Mouse (Mus musculus): ENCODE data around the gene Pde4d. TPM values are rescaled to one million over a fixed set of nuclear protein-coding genes. Genes with fewer than 3 reads are reported as not detected.

Pde4d gene
- polyA plus RNA-seq, 1 experiment from 2014 or later, result 12.4 TPM

- Histone ChIP-seq H3K36me3 (no peaks in the 10 kb centered on the region), H3K9ac (no peak overlapping the region), H3K27ac (no peak overlapping the region), H3K9me3 (no peaks in the 10 kb centered on the region), H3K4me3 (no peak overlapping the region), H3K27me3 (replicated peaks) (no peaks in the 10 kb centered on the region), H3K4me2 (replicated peaks) (0 out of 2 replicates have a peak overlapping the region, but pooled peaks have one; percentile 25), H3K4me1 (no peaks in the 10 kb centered on the region)
- 78% methylated on average over 2 of the region's 2 CpGs for WGBS
- peak; percentile 28; the same call in 1 of the 2 replicates for ATAC-seq (ENCODE audit: low FRiP score, low read depth)
Observed at GRCm38 (mm10) chr13:109052805-109053204, 603.1 kb downstream of the Pde4d start.

- peak; percentile 72 for ATAC-seq (ENCODE audit: low FRiP score, low read depth)
- Histone ChIP-seq H3K27me3 (replicated peaks) (no peaks in the 10 kb centered on the region), H3K4me1 (no peaks in the 10 kb centered on the region), H3K4me3 (no peak overlapping the region), H3K9ac (no peak overlapping the region), H3K4me2 (replicated peaks) (peak overlapping the region; percentile 25; the same call in 1 of the 2 replicates), H3K36me3 (no peaks in the 10 kb centered on the region), H3K27ac (no peak overlapping the region), H3K9me3 (no peaks in the 10 kb centered on the region)
- 62% methylated on average over 10 of the region's 10 CpGs for WGBS
Observed at GRCm38 (mm10) chr13:109053242-109054018, 603.7 kb downstream of the Pde4d start.

DNA sequence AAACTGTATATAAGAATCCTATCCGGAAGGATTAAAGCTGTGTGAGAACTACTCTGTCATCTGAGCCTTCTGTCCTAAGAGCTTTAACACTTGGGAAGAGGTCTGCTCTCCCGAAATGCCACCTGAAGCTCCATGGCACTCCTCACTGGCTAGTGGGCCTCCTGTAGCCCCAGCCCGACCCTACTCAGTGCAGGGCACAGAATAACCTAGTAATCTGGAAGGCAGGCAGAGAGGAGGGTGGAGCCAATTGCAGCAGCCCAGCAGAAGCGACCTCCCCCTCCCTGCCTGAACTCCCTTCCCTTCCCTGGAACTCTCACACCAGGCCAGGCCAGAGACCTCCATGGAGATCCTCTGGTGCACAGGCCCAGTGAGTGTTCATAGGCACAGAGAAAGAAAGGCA is 608.3 kb downstream of the Pde4d start:
- no peak for ATAC-seq (ENCODE audit: low FRiP score, low read depth)
- 27% methylated on average over 4 of the region's 4 CpGs for WGBS
- H3K27me3 ChIP-seq (replicated peaks), result no peaks in the 10 kb centered on the region
- no peaks in the 10 kb centered on the region for H3K9me3 ChIP-seq
- no peak overlapping the region for H3K4me2 ChIP-seq (replicated peaks)
- no peaks in the 10 kb centered on the region for H3K36me3 ChIP-seq
- no peak overlapping the region for H3K9ac ChIP-seq
- no peak overlapping the region for H3K4me3 ChIP-seq
- H3K27ac ChIP-seq, result no peak overlapping the region
- H3K4me1 ChIP-seq, result no peaks in the 10 kb centered on the region

GRCm38 (mm10) chr13:109066581-109067159 is 616.9 kb downstream of the Pde4d start:
- no peak for ATAC-seq (ENCODE audit: low FRiP score, low read depth)
- Histone ChIP-seq H3K9me3 (no peaks in the 10 kb centered on the region), H3K4me3 (no peak overlapping the region), H3K36me3 (no peaks in the 10 kb centered on the region), H3K4me2 (replicated peaks) (no peak overlapping the region), H3K27ac (no peak overlapping the region), H3K4me1 (no peaks in the 10 kb centered on the region), H3K27me3 (replicated peaks) (no peaks in the 10 kb centered on the region), H3K9ac (no peak overlapping the region)
- 66% methylated on average over 4 of the region's 4 CpGs for WGBS

- ATAC-seq (ENCODE audit: low FRiP score, low read depth), result no peak
- Histone ChIP-seq H3K27me3 (replicated peaks) (no peaks in the 10 kb centered on the region), H3K4me2 (replicated peaks) (no peak overlapping the region), H3K9me3 (no peaks in the 10 kb centered on the region), H3K4me3 (no peak overlapping the region), H3K4me1 (no peaks in the 10 kb centered on the region), H3K9ac (no peak overlapping the region), H3K27ac (no peak overlapping the region), H3K36me3 (no peaks in the 10 kb centered on the region)
- WGBS, result 52% methylated on average over 8 of the region's 8 CpGs
Observed at GRCm38 (mm10) chr13:109068258-109069219, 618.8 kb downstream of the Pde4d start.

GRCm38 (mm10) chr13:109073371-109073770 is 623.6 kb downstream of the Pde4d start:
- no peak overlapping the region for H3K4me2 ChIP-seq (replicated peaks)

DNA sequence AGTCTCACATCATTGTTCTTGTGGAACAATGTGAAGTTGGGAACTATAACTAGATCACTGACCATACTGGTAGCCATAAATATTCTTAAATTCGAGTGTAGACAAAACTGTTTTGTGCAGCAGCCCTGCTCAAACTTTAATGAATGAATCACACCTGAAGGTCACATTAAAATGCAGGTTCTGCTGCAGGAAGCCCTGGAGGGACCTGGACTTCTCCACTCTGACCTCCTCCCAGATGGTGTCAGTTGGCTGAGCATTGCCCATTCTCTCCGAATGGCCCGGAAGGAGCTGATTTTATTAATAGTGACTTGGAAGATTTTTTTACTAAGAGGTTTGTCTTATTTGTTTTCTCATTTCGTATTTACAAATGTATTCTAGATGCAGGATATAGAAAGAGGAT is 624.3 kb downstream of the Pde4d start:
- H3K9me3 ChIP-seq, result no peaks in the 10 kb centered on the region
- H3K36me3 ChIP-seq, result no peaks in the 10 kb centered on the region
- WGBS, result 50% methylated on average over 4 of the region's 4 CpGs
- no peaks in the 10 kb centered on the region for H3K4me1 ChIP-seq
- ATAC-seq (ENCODE audit: low FRiP score, low read depth), result no peak
- H3K27me3 ChIP-seq (replicated peaks), result no peaks in the 10 kb centered on the region
- H3K4me2 ChIP-seq (replicated peaks), result no peak overlapping the region
- no peak overlapping the region for H3K27ac ChIP-seq
- no peak overlapping the region for H3K4me3 ChIP-seq
- H3K9ac ChIP-seq, result no peak overlapping the region

More at GRCm38 (mm10) chr13:109073371-109073770, 623.6 kb downstream of the Pde4d start:
- ATAC-seq (ENCODE audit: low FRiP score, low read depth), result no peak
- H3K27me3 ChIP-seq (replicated peaks), result no peaks in the 10 kb centered on the region
- H3K4me1 ChIP-seq, result no peaks in the 10 kb centered on the region
- H3K36me3 ChIP-seq, result no peaks in the 10 kb centered on the region
- H3K9me3 ChIP-seq, result no peaks in the 10 kb centered on the region
- H3K4me3 ChIP-seq, result no peak overlapping the region
- no peak overlapping the region for H3K9ac ChIP-seq
- 25% methylated on average over 2 of the region's 2 CpGs for WGBS
- H3K27ac ChIP-seq, result no peak overlapping the region

DNA sequence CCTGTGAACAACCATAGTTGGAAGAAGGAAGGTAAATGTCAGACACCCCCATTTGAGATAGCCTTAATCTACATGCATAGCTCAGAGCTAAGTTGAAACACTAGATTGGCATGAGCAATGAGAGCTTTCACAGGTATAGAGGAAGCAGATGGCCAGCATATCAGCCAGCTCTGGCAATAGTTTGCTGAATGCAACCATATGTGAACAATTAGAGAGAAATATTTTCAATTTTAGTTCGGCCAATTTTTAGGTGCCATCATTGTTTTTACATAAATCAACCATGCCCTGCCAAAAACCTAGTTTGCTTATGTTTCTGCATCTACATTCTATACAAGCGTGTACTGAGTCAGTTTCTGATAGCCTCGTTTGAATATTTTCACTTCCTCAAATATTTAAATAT is 642.9 kb downstream of the Pde4d start:
- 85% methylated on average over 3 of the region's 3 CpGs for WGBS
- Histone ChIP-seq H3K27ac (no peak overlapping the region), H3K9me3 (no peaks in the 10 kb centered on the region), H3K4me3 (no peak overlapping the region), H3K4me2 (replicated peaks) (no peak overlapping the region), H3K9ac (no peak overlapping the region), H3K27me3 (replicated peaks) (no peaks in the 10 kb centered on the region), H3K4me1 (no peaks in the 10 kb centered on the region), H3K36me3 (no peaks in the 10 kb centered on the region)
- ATAC-seq (ENCODE audit: low FRiP score, low read depth), result no peak

DNA sequence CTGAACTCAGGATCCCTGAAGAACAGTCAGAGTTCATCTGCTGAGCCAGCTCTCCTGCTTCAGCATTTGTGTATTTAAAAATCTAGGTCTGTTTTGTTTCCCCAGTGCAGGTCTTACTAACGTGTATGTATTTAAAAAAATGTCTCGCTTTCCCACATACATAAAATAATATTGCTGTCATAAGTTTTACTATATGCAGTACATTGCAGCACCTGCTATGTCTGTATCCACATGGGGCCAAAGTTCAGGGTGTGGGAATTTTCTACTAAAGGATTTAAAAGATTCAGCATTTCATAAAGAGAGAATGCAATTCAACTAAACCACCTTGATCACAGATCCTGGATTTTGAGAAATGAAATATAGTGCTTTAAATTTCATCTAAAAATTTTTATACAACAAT is 646.9 kb downstream of the Pde4d start:
- H3K9ac ChIP-seq, result no peak overlapping the region
- H3K4me3 ChIP-seq, result no peak overlapping the region
- no peak for ATAC-seq (ENCODE audit: low FRiP score, low read depth)
- no peak overlapping the region for H3K4me2 ChIP-seq (replicated peaks)
- no peaks in the 10 kb centered on the region for H3K9me3 ChIP-seq
- WGBS, result 80% methylated on average over 2 of the region's 2 CpGs
- no peaks in the 10 kb centered on the region for H3K27me3 ChIP-seq (replicated peaks)
- no peaks in the 10 kb centered on the region for H3K4me1 ChIP-seq
- H3K27ac ChIP-seq, result no peak overlapping the region
- H3K36me3 ChIP-seq, result no peaks in the 10 kb centered on the region

- no peak overlapping the region for H3K27ac ChIP-seq
- peak; percentile 30; the same call in 1 of the 2 replicates for ATAC-seq (ENCODE audit: low FRiP score, low read depth)
- H3K4me1 ChIP-seq, result 0 out of 2 replicates have a peak, but pooled peaks cover 17% of the 10 kb centered on the region
- H3K4me2 ChIP-seq (replicated peaks), result peak overlapping the region; percentile 99
- H3K4me3 ChIP-seq, result peak overlapping the region; percentile 64
- H3K9ac ChIP-seq, result peak overlapping the region; percentile 65; the same call in 1 of the 2 replicates
- 2% methylated on average over 8 of the region's 8 CpGs for WGBS
- H3K9me3 ChIP-seq, result no peaks in the 10 kb centered on the region
- no peaks in the 10 kb centered on the region for H3K27me3 ChIP-seq (replicated peaks)
- H3K36me3 ChIP-seq, result no peaks in the 10 kb centered on the region
Observed at GRCm38 (mm10) chr13:109116004-109116341, 666.2 kb downstream of the Pde4d start.

DNA sequence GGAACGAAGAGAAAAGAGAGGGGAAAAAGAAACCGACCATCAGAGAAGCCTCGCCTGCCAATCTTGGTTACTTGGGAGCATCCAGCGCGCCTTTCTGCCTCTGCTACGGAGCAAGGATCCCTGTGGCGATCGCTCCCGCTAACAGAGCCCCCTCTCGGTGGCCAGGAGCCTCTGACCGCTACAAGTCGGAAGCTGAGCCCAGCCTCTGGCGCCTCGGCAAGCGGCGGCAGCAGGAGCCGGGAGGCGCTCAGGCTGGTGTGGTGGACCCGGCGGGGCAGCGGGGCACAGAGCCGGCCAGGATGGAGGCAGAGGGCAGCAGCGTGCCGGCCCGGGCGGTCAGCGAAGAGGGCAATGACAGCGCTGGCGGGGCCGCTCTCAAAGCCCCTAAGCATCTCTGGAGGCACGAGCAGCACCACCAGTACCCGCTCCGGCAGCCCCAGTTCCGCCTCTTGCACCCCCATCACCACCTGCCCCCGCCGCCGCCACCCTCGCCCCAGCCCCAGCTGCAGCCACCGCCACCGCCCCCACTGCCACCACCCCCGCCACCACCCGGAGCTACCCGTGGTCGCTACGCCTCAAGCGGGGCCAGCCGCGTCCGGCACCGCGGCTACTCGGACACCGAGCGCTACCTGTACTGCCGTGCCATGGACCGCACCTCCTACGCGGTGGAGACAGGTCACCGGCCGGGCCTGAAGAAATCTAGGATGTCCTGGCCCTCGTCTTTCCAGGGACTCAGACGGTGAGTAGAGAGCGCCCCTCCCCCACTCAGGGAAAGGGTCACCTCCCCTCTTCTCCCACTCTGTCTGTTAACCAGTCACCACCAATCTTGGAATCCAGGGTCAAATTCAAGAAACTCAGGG is 666.8 kb downstream of the Pde4d start:
- peak overlapping the region; percentile 65 for H3K9ac ChIP-seq
- 0 out of 2 replicates have a peak overlapping the region, but pooled peaks have one; percentile 32 for H3K27ac ChIP-seq
- 0 out of 2 replicates have a peak, but pooled peaks cover 17% of the 10 kb centered on the region for H3K4me1 ChIP-seq
- H3K4me2 ChIP-seq (replicated peaks), result peak overlapping the region; percentile 99
- peak overlapping the region; percentile 64 for H3K4me3 ChIP-seq
- H3K27me3 ChIP-seq (replicated peaks), result no peaks in the 10 kb centered on the region
- WGBS, result under 1% methylated on average over 61 of the region's 63 CpGs
- H3K9me3 ChIP-seq, result no peaks in the 10 kb centered on the region
- H3K36me3 ChIP-seq, result no peaks in the 10 kb centered on the region
- peak; percentile 89 for ATAC-seq (ENCODE audit: low FRiP score, low read depth)
